Mouse (Mus musculus) lung, postnatal 0 days (tissue): Measurements from ENCODE around the gene Allc. TPM values are rescaled to one million over a fixed set of nuclear protein-coding genes. Genes with fewer than 3 reads are reported as not detected.

Source experiments
- ATAC-seq: fragments of 200-750 bp; cut with Nextera tagmentation; 2 replicates; pipeline ENCODE4 v1.8.0; 2017; ENCODE audit warnings: moderate library complexity
- DNase-seq: peaks from one replicate; pipeline ENCODE4 v3.0.0-alpha.2; 2016; ENCODE audit warnings: low spot score
- H3K27ac ChIP-seq: fragments of 300-500 bp; sonication (generic); 2 replicates; pipeline ENCODE4 v1.5.1; 2014; ENCODE audit warnings: antibody characterized with exemption, mild to moderate bottlenecking, low read length, mixed read lengths
- H3K27me3 ChIP-seq: fragments of 300-500 bp; sonication (generic); replicated peaks from 2 replicates; pipeline ENCODE4 v1.6.1; 2014; ENCODE audit warnings: low read length, mixed read lengths; ENCODE audit not compliant: insufficient read depth
- H3K36me3 ChIP-seq: fragments of 300-500 bp; sonication (generic); 2 replicates; pipeline ENCODE4 v1.6.1; 2014; ENCODE audit warnings: low read length, mixed read lengths; ENCODE audit not compliant: insufficient read depth
- H3K4me1 ChIP-seq: fragments of 300-500 bp; sonication (generic); 2 replicates; pipeline ENCODE4 v1.6.1; 2014; ENCODE audit warnings: antibody characterized with exemption, low read depth, low read length, mixed read lengths; ENCODE audit not compliant: insufficient read depth
- H3K4me2 ChIP-seq: fragments of 300-500 bp; sonication (generic); replicated peaks from 2 replicates; pipeline ENCODE4 v1.6.1; 2014; ENCODE audit warnings: low read depth, mild to moderate bottlenecking, low read length, moderate library complexity, mixed read lengths
- H3K4me3 ChIP-seq: fragments of 300-500 bp; sonication (generic); 2 replicates; pipeline ENCODE4 v1.5.1; 2014; ENCODE audit warnings: low read depth, low read length
- H3K9ac ChIP-seq: fragments of 300-500 bp; sonication (generic); replicated peaks from 2 replicates; pipeline ENCODE4 v1.6.1; 2014; ENCODE audit warnings: low read depth, mild to moderate bottlenecking
- H3K9me3 ChIP-seq: fragments of 300-500 bp; sonication (generic); 2 replicates; pipeline ENCODE4 v1.6.1; 2016; ENCODE audit warnings: low read length, mixed read lengths
- CTCF ChIP-seq: IDR thresholded peaks from 2 replicates; pipeline ENCODE4 v1.5.1; 2016; ENCODE audit warnings: antibody characterized with exemption, mild to moderate bottlenecking
- EP300 ChIP-seq: IDR thresholded peaks from 2 replicates; pipeline ENCODE4 v1.6.1; 2016; ENCODE audit warnings: antibody characterized with exemption, mild to moderate bottlenecking, control low read depth
- WGBS: fragments of 180-500 bp; shearing (Covaris S2); extraction: QIAGEN DNeasy Blood & Tissue Kit; methylation state at CpG from one replicate; pipeline ENCODE4 v1.1.7; 2014; 5-methylcytosine and 5-hydroxymethylcytosine counted together
- polyA plus RNA-seq: library from polyadenylated mRNA; unstranded; fragments of >200 nt; fragmentation: Nextera tagmentation; extraction: Ambion mirVana; gene quantifications from 2 replicates; pipeline ENCODE4 v1.2.1, GENCODE M21; 2015

Gene Allc
- polyA plus RNA-seq, 1 experiment from 2014 or later, result not detected

DNA sequence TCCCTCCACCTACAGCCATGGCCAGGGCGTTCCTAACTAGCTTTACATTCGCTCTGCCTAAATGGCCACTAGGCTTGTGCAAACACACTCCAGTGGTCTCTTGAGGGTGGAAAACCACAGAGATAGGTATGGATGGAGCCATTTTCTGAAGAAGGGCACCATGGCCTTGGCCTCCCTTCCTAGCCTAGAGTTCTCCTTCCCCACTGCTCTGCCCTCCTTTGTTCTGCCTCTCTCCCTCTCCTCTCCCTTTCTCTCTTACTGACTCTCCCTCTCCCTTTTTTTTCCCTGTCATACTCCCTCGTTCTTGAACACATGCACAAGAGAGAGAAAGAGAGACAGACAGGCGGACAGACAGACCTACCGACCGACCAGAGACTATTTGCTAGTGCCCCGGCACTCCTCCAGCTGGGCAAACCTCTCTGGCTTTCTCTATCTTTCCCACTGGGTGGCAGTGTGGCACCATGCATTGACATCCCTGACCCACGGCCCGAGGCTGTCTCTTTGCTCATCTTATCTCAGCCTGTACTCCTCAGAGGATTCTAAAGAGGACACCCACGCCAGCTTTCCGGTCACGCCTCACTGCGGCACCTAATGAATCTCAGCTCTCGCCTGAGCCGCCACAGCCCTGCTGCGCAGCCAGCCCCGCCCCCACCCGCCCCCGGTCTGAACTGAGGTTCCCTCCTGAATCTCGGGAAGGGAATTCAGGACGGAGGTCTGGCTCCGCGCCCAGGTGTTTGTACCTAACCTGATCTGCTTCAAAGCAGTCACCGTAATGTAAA, 7.0 kb upstream of the Allc start:
- Histone ChIP-seq H3K27ac (no peak overlapping the region), H3K4me2 (peak overlapping the region; percentile 70), H3K4me3 (peak overlapping the region; percentile 19; the same call in 1 of the 2 replicates), H3K9ac (no peak overlapping the region), H3K36me3 (no peaks in the 10 kb centered on the region), H3K9me3 (no peaks in the 10 kb centered on the region), H3K27me3 (no peaks in the 10 kb centered on the region), H3K4me1 (no peaks in the 10 kb centered on the region)
- 4% methylated on average over 23 of the region's 24 CpGs for WGBS
- TF ChIP-seq CTCF, result peak; percentile 89
- no peak for TF ChIP-seq EP300
- ATAC-seq, result peak; percentile 92
- peak; percentile 90 for DNase-seq

DNA sequence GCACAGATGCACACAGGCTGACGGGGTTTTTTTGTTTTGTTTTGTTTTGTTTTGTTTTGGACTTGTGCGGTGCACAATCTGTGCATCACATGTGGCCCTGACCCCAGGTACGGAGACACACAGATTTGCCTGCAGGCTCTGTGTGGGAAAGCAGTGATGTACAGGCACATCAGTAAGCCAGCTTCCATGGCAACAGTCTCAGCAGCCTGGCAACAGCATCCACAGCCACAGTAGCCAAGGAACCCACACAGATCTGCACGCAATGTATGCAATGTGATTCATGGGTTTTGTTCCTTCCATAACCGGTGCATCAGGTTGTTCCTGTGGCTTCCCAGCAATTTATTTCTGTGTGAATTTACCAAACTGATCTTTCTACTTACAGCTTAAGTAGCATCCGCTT, 5.6 kb upstream of the Allc start:
- H3K36me3 ChIP-seq, result no peaks in the 10 kb centered on the region
- no peaks in the 10 kb centered on the region for H3K4me1 ChIP-seq
- ATAC-seq, result no peak
- H3K4me3 ChIP-seq, result no peak overlapping the region
- H3K27ac ChIP-seq, result no peak overlapping the region
- H3K27me3 ChIP-seq, result no peaks in the 10 kb centered on the region
- DNase-seq, result no peak
- no peak for TF ChIP-seq EP300
- no peak for TF ChIP-seq CTCF
- no peaks in the 10 kb centered on the region for H3K9me3 ChIP-seq
- WGBS, result 86% methylated on average over 6 of the region's 6 CpGs
- no peak overlapping the region for H3K9ac ChIP-seq
- H3K4me2 ChIP-seq, result no peak overlapping the region

DNA sequence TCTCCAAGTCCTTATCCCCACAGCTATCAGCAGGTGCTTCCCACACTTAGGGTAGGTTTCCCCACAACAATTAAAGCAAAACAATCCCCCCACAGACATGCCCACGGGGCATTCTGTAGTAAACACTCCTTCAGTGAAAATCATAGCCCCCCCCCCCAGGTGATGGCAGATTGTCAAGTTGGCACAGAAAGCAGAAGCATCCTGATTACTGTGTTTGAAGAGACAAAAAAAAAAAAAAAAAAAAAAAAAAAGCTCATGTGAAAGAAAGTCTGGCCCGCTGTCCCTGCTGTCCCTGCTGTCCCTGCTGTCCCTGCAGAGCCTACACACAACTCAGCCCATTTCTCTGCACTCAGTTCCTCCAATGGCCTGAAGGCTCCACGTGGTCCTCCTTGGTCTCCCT, 1.7 kb upstream of the Allc start:
- H3K27ac ChIP-seq, result no peak overlapping the region
- ATAC-seq, result no peak

DNA sequence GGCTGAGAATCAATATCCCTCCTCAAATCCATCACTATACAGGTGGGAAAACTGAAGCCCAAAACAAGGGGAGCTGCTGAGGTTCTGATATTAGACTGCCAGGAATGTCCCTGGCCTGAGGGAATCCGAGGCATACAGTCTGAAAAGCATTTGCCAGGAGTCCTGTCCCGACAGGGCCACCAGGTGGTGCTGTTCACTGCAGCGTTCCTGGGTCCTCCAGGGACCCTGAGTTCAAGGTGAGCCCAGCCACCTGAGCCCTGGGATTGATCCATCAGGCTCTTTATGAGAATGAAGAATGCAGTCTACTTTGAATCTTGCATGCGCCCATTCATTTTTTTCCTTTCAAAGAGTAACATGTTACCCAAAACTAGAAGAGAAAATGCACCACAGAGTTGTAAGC, 3.2 kb downstream of the Allc start:
- H3K9me3 ChIP-seq, result no peaks in the 10 kb centered on the region
- DNase-seq, result no peak
- no peak overlapping the region for H3K4me2 ChIP-seq
- no peaks in the 10 kb centered on the region for H3K36me3 ChIP-seq
- TF ChIP-seq EP300, result no peak
- peak; percentile 58 for TF ChIP-seq CTCF
- H3K4me3 ChIP-seq, result no peak overlapping the region
- no peaks in the 10 kb centered on the region for H3K4me1 ChIP-seq
- no peak overlapping the region for H3K27ac ChIP-seq
- 34% methylated on average over 4 of the region's 4 CpGs for WGBS
- no peak for ATAC-seq
- H3K9ac ChIP-seq, result no peak overlapping the region
- no peaks in the 10 kb centered on the region for H3K27me3 ChIP-seq

More for the DNA sequence above, 1.7 kb upstream of the Allc start:
- H3K9ac ChIP-seq, result no peak overlapping the region
- WGBS, result 54% methylated on average over 3 of the region's 3 CpGs
- H3K36me3 ChIP-seq, result no peaks in the 10 kb centered on the region
- no peaks in the 10 kb centered on the region for H3K27me3 ChIP-seq
- TF ChIP-seq EP300, result no peak
- no peak for TF ChIP-seq CTCF
- DNase-seq, result no peak
- no peaks in the 10 kb centered on the region for H3K4me1 ChIP-seq
- H3K9me3 ChIP-seq, result no peaks in the 10 kb centered on the region
- no peak overlapping the region for H3K4me3 ChIP-seq
- H3K4me2 ChIP-seq, result no peak overlapping the region

DNA sequence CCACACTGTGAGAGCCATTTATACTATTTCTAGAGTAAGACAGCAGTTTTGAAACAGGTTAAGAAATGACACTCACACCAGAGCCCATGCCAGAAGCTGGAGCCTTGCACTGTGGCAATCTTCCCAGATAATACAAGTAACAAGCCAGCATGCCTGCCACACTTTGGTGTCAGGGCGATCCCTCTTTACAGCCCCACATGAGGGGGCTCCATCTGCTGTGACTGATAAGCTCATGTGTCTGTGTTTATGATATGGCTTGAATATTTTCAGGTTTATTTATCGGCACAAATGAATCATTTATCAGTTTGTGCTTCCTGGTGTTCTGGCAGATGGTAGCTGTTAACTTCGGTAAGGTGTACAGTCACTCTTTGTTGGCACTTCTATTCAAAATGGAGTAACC, 4.2 kb downstream of the Allc start:
- ATAC-seq (no peak), DNase-seq (no peak)
- no peak overlapping the region for H3K4me2 ChIP-seq
- no peak overlapping the region for H3K27ac ChIP-seq
- 60% methylated on average over 3 of the region's 3 CpGs for WGBS
- H3K36me3 ChIP-seq, result no peaks in the 10 kb centered on the region
- no peaks in the 10 kb centered on the region for H3K27me3 ChIP-seq
- TF ChIP-seq CTCF (no peak), EP300 (no peak)
- no peak overlapping the region for H3K9ac ChIP-seq
- no peaks in the 10 kb centered on the region for H3K9me3 ChIP-seq
- no peak overlapping the region for H3K4me3 ChIP-seq
- H3K4me1 ChIP-seq, result no peaks in the 10 kb centered on the region

DNA sequence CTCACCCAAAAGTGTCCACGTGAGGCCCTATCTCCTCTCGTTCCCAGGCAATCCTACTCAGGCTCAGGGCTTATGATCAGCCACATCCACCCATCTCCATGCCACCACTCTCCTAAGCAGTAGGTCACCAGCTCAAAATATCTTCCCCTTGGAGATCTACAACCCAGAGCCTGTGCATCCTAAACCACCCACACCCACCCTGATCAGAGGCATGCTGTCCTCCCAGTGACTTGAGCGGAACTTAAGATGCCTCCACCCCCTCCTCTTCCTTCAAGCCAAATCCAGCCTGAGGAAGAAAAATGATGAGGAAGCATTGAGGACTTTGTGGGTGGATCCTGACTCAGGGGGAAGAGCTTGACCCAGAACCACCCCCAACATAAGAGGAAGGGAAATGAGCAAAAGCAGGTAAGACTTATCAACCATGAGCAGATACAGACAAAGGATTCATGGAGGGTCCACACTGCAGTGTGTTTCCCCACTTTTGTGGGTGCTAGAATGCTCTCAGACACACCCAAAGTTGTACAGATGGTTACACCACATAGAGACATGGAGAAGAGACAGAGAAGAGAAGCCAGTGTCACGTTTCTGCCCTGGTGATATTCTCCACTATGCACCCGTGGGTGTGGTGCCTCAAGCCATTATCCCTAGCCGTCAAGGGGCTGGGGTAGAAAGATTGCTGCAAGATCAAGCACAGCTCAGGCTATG, 6.8 kb downstream of the Allc start:
- H3K27ac ChIP-seq, result no peak overlapping the region
- H3K36me3 ChIP-seq, result no peaks in the 10 kb centered on the region
- TF ChIP-seq EP300, result no peak
- no peak for TF ChIP-seq CTCF
- DNase-seq (no peak), ATAC-seq (no peak)
- H3K9ac ChIP-seq, result no peak overlapping the region
- no peaks in the 10 kb centered on the region for H3K9me3 ChIP-seq
- WGBS, result 66% methylated on average over 6 of the region's 6 CpGs
- no peak overlapping the region for H3K4me2 ChIP-seq
- H3K4me1 ChIP-seq, result no peaks in the 10 kb centered on the region
- no peaks in the 10 kb centered on the region for H3K27me3 ChIP-seq
- no peak overlapping the region for H3K4me3 ChIP-seq
